Mouse (Mus musculus) olfactory bulb, adult 2 months (tissue): ENCODE results near the gene Cd247. TPM values are rescaled to one million over a fixed set of nuclear protein-coding genes. Genes with fewer than 3 reads are reported as not detected.

Source experiments
- H3K27ac ChIP-seq: fragments of 200-500 bp; 2 replicates; pipeline ENCODE4 v1.5.1; 2012; ENCODE audit warnings: low read depth, low read length; ENCODE audit not compliant: insufficient read depth
- H3K4me1 ChIP-seq: fragments of 200-500 bp; 2 replicates; pipeline ENCODE4 v1.6.1; 2012; ENCODE audit warnings: low read length; ENCODE audit not compliant: control insufficient read depth, insufficient read depth
- H3K4me3 ChIP-seq: fragments of 200-500 bp; 2 replicates; pipeline ENCODE4 v1.5.1; 2012; ENCODE audit warnings: mild to moderate bottlenecking, low read depth, low read length, moderate library complexity; ENCODE audit not compliant: insufficient read depth
- CTCF ChIP-seq: fragments of 200-500 bp; IDR thresholded peaks from 2 replicates; pipeline ENCODE4 v1.5.1; 2012; ENCODE audit warnings: low read depth, mild to moderate bottlenecking, low read length, moderate library complexity; ENCODE audit not compliant: insufficient read depth
- POLR2A ChIP-seq: fragments of 200-500 bp; IDR thresholded peaks from 2 replicates; pipeline ENCODE4 v1.6.1; 2012; ENCODE audit warnings: mild to moderate bottlenecking, low read depth, low read length, moderate library complexity; ENCODE audit not compliant: insufficient read depth
- WGBS: fragments of 180-500 bp; shearing (Covaris S2); methylation state at CpG from one replicate; pipeline ENCODE4 v1.1.7; 2018; 5-methylcytosine and 5-hydroxymethylcytosine counted together
- polyA plus RNA-seq: library from polyadenylated mRNA; stranded (reverse); fragments of >200 nt; gene quantifications from 2 replicates; pipeline ENCODE4 v1.2.4, GENCODE M21; 2012; ENCODE audit warnings: low replicate concordance; ENCODE audit not compliant: missing spikeins, insufficient read depth, insufficient read length

The Cd247 gene
- polyA plus RNA-seq, 1 experiment = 189 TPM

GRCm38 (mm10) chr1:165789066-165789660 is 682 bp downstream of the Cd247 start:
- Histone ChIP-seq H3K27ac (no peak overlapping the region), H3K4me3 (no peak overlapping the region; the same call in 1 of the 2 replicates), H3K4me1 (no peaks in the 10 kb centered on the region)
- WGBS = 94% methylated on average over 17 of the region's 17 CpGs
- TF ChIP-seq POLR2A (no peak), CTCF (no peak)

DNA sequence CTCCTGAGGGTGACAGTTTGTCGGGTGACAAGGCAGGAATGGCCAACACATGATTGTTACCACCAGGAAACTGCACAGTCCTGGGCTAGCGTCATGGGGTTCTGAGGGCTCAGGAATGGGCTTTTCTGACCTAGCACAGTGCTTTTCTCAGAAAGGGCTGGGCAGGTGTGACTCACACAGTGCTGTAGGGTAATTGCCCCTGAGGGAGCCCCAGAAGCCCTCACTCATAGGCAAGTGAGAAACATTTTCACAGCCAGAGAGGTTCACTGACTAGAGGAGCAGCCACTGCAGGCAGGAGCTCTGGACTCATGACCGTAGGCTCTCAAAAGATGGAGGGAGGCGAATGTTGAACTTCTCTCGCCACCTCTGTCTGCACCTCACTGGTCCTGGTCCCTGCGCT is 1.5 kb downstream of the Cd247 start:
- no peak for TF ChIP-seq CTCF
- no peak for TF ChIP-seq POLR2A
- no peak overlapping the region for H3K4me3 ChIP-seq
- no peak overlapping the region for H3K27ac ChIP-seq
- no peaks in the 10 kb centered on the region for H3K4me1 ChIP-seq
- WGBS = 94% methylated on average over 6 of the region's 6 CpGs

GRCm38 (mm10) chr1:165790461-165791210 is 2.2 kb downstream of the Cd247 start:
- WGBS = 94% methylated on average over 17 of the region's 17 CpGs
- H3K4me1 ChIP-seq = no peaks in the 10 kb centered on the region
- no peak overlapping the region for H3K4me3 ChIP-seq
- no peak overlapping the region for H3K27ac ChIP-seq
- TF ChIP-seq CTCF (no peak), POLR2A (no peak)

GRCm38 (mm10) chr1:165791411-165791810 is 2.9 kb downstream of the Cd247 start:
- TF ChIP-seq POLR2A = no peak
- Histone ChIP-seq H3K4me1 (no peaks in the 10 kb centered on the region), H3K27ac (no peak overlapping the region), H3K4me3 (no peak overlapping the region)
- WGBS = 92% methylated on average over 9 of the region's 9 CpGs

GRCm38 (mm10) chr1:165801709-165802310 is 13.3 kb downstream of the Cd247 start:
- TF ChIP-seq CTCF (no peak), POLR2A (no peak)
- WGBS = 69% methylated on average over 11 of the region's 11 CpGs
- Histone ChIP-seq H3K4me3 (no peak overlapping the region), H3K27ac (no peak overlapping the region), H3K4me1 (no peaks in the 10 kb centered on the region)

GRCm38 (mm10) chr1:165803107-165803506 is 14.6 kb downstream of the Cd247 start:
- H3K4me1 ChIP-seq = no peaks in the 10 kb centered on the region
- H3K4me3 ChIP-seq = no peak overlapping the region
- no peak overlapping the region for H3K27ac ChIP-seq
- TF ChIP-seq CTCF (no peak), POLR2A (no peak)
- WGBS = 96% methylated on average over 5 of the region's 5 CpGs

- Histone ChIP-seq H3K27ac (no peak overlapping the region), H3K4me3 (no peak overlapping the region), H3K4me1 (no peaks in the 10 kb centered on the region)
- no peak for TF ChIP-seq CTCF
- TF ChIP-seq POLR2A = no peak
- 97% methylated on average over 4 of the region's 4 CpGs for WGBS
Observed at GRCm38 (mm10) chr1:165804133-165804532, 15.7 kb downstream of the Cd247 start.

DNA sequence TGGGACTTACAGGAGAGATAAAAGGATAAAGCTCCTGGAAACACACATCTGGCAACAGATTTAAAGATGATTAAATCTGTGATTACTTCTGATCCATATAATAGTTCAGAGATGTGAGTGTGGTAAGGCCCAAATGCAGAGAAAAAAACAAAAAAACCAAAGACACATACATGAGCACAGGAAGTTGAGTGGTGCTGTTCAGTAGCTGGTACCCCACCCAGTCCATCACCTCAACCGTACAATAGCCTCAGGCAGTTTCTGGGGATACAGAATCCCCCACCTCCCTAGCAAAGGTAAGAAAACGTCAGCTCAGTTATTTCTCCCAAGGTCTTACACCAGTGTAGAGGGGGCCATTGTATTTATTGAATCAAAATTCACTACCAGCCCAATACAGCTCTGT is 22.2 kb downstream of the Cd247 start:
- TF ChIP-seq POLR2A (no peak), CTCF (no peak)
- no peak overlapping the region for H3K27ac ChIP-seq
- peaks cover 9% of the 10 kb centered on the region; the same call in 1 of the 2 replicates for H3K4me1 ChIP-seq
- no peak overlapping the region for H3K4me3 ChIP-seq
- 91% methylated on average over 2 of the region's 2 CpGs for WGBS

DNA sequence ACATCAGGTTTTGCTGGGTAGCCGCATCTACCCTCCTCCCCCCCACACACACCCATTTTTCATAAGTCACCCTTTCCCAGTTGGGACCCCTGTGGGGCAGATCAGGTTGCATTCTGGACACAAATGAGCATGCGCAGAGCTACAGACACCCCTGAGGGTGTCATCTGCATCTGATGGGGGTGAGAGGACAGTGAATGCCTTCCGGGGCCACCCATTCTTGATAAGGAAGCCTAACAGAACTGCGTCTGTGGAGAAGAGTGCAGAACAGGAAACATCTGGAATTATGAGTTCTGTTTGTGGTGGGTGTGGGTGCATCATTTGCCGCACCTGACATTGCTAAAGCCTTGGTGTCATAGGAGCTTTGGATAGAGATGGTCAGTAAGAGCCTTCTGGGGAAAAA is 22.7 kb downstream of the Cd247 start:
- Histone ChIP-seq H3K4me3 (no peak overlapping the region), H3K4me1 (peaks cover 9% of the 10 kb centered on the region; the same call in 1 of the 2 replicates), H3K27ac (no peak overlapping the region)
- 95% methylated on average over 5 of the region's 5 CpGs for WGBS
- TF ChIP-seq CTCF (no peak), POLR2A (no peak)
